Mouse (Mus musculus) CH12.LX (cell line): ENCODE results near the gene Scn8a.

Experiments used
- CHD2 ChIP-seq: IDR thresholded peaks from 2 replicates; pipeline ENCODE4 v1.6.1; 2011; ENCODE audit warnings: low read length, improper control_type of control experiment
- CTCF ChIP-seq, 2 experiments: IDR thresholded peaks in 1 of 2; conservative IDR thresholded peaks in 1 of 2; 2 replicates each; pipeline ENCODE4 v1.5.1; 2011 to 2012; ENCODE audit warnings: low read depth in 2 of 2, low read length in 2 of 2, improper control_type of control experiment in 1 of 2, inconsistent platforms in 1 of 2, mild to moderate bottlenecking in 1 of 2, moderate library complexity in 1 of 2
- E2F4 ChIP-seq: IDR thresholded peaks from 2 replicates; pipeline ENCODE4 v1.6.1; 2011; ENCODE audit warnings: low read depth, low read length, improper control_type of control experiment; ENCODE audit not compliant: insufficient replicate concordance
- EP300 ChIP-seq: IDR thresholded peaks from 2 replicates; pipeline ENCODE4 v1.6.1; 2011; ENCODE audit warnings: low read length, improper control_type of control experiment
- IRF4 ChIP-seq: IDR thresholded peaks from 2 replicates; pipeline ENCODE4 v1.6.1; 2014; ENCODE audit warnings: low read depth, mild to moderate bottlenecking, inconsistent platforms, low read length, improper control_type of control experiment
- JUND ChIP-seq: conservative IDR thresholded peaks from 2 replicates; pipeline ENCODE4 v1.6.1; 2011; ENCODE audit warnings: low read depth, low read length, improper control_type of control experiment
- MAX ChIP-seq: IDR thresholded peaks from 2 replicates; pipeline ENCODE4 v1.6.1; 2011; ENCODE audit warnings: low read length, improper control_type of control experiment
- MEF2A ChIP-seq: IDR thresholded peaks from 2 replicates; pipeline ENCODE4 v1.6.1; 2014; ENCODE audit warnings: low read depth, mild to moderate bottlenecking, inconsistent platforms, low read length, improper control_type of control experiment, borderline replicate concordance
- NELFE ChIP-seq: IDR thresholded peaks from 2 replicates; pipeline ENCODE4 v1.6.1; 2011; ENCODE audit warnings: low read depth, low read length, improper control_type of control experiment
- NRF1 ChIP-seq: IDR thresholded peaks from 2 replicates; pipeline ENCODE4 v1.6.1; 2014; ENCODE audit warnings: low read depth, mild to moderate bottlenecking, inconsistent platforms, low read length, improper control_type of control experiment, moderate library complexity
- USF1 ChIP-seq: IDR thresholded peaks from 2 replicates; pipeline ENCODE4 v1.6.1; 2014; ENCODE audit warnings: low read depth, mild to moderate bottlenecking, inconsistent platforms, low read length, improper control_type of control experiment
- ZC3H11A ChIP-seq: IDR thresholded peaks from 2 replicates; pipeline ENCODE4 v1.6.1; 2012; ENCODE audit warnings: low read depth, mild to moderate bottlenecking, inconsistent platforms, low read length, improper control_type of control experiment

- no peak for TF ChIP-seq CTCF (conservative IDR thresholded peaks at IDR 0.05 in 1 of 2, IDR thresholded peaks at IDR 0.05 in 1 of 2; ENCODE audit: low read depth in 2 of 2, low read length in 2 of 2)
- no peak for TF ChIP-seq MAX
- no peak for TF ChIP-seq EP300
- TF ChIP-seq NELFE = no peak
- TF ChIP-seq ZC3H11A = no peak
- no peak for TF ChIP-seq USF1
- TF ChIP-seq NRF1 = no peak
- TF ChIP-seq JUND = no peak
- no peak for TF ChIP-seq E2F4
- TF ChIP-seq MEF2A = no peak
- TF ChIP-seq IRF4 = no peak
- no peak for TF ChIP-seq CHD2
These were observed 212.6 kb downstream of the Scn8a start for GRCm38 (mm10) chr15:101082236-101082635.
